Mouse (Mus musculus) brain, embryonic 14.5 days (tissue): ENCODE measurements around the gene Gdap1l1.

Source experiments
- CTCF ChIP-seq: fragments of 200-500 bp; IDR thresholded peaks from 2 replicates; pipeline ENCODE4 v1.5.1; 2012; ENCODE audit warnings: inconsistent platforms, mild to moderate bottlenecking, moderate library complexity, borderline replicate concordance; ENCODE audit not compliant: insufficient read depth, insufficient read length; ENCODE audit errors: extremely low read depth
- POLR2A ChIP-seq: fragments of 200-500 bp; IDR thresholded peaks from 2 replicates; pipeline ENCODE4 v1.6.1; 2012; ENCODE audit warnings: mild to moderate bottlenecking, inconsistent platforms, borderline replicate concordance; ENCODE audit not compliant: poor library complexity, insufficient read depth, insufficient read length, severe bottlenecking; ENCODE audit errors: extremely low read depth

- no peak for TF ChIP-seq POLR2A
- no peak for TF ChIP-seq CTCF
Observed at GRCm38 (mm10) chr2:163394977-163395376, 43.3 kb upstream of the Gdap1l1 start.
